Mouse (Mus musculus) Patski (cell line): ENCODE measurements around the gene Oas1c. TPM values are rescaled to one million over a fixed set of nuclear protein-coding genes. Genes with fewer than 3 reads are reported as not detected.

ENCODE experiments used
- ATAC-seq: fragments of 100-300 bp; one replicate; pipeline ENCODE4 v1.8.0; 2021
- CTCF ChIA-PET: fragments of 350-600 bp; sonication (Branson Sonifier 250); formaldehyde crosslinking; loops from one replicate; lab custom pipeline; 2022; ENCODE audit warnings: inconsistent platforms; lab: Charles Lee
- POLR2A ChIA-PET: fragments of 350-600 bp; sonication (Branson Sonifier 250); formaldehyde crosslinking; loops from one replicate; lab custom pipeline; 2022; ENCODE audit warnings: antibody characterized with exemption, inconsistent platforms; lab: Charles Lee
- DNase-seq: peaks from one replicate; pipeline ENCODE4 v3.0.0-alpha.2; 2011; ENCODE audit warnings: low read depth, low spot score
- H3K27me3 ChIP-seq: fragments of 371-371 bp; one replicate; pipeline ENCODE4 v1.5.1; 2021
- CTCF ChIP-seq: fragments of 100-300 bp; IDR thresholded peaks from one replicate; pipeline ENCODE4 v1.5.1; 2021
- in situ Hi-C: fragments of 300-500 bp; cut with MboI; formaldehyde crosslinking; loops from 3 replicates; pipeline ENCODE4 v1.11.1; 2018; ENCODE audit warnings: low pct_unique_long_range_greater_than_20kb, mixed read lengths
- polyA plus RNA-seq: library from polyadenylated mRNA; unstranded; gene quantifications from one replicate; pipeline ENCODE4 v1.2.3, GENCODE M21; 2021

The Oas1c gene
- polyA plus RNA-seq, 1 experiment from 2014 or later, result 1.9 TPM

- in situ Hi-C loops, result no loop called here
- ATAC-seq (no peak), DNase-seq (no peak)
- no peak for TF ChIP-seq CTCF
- ChIA-PET CTCF (no interaction called here), POLR2A (no interaction called here)
- H3K27me3 ChIP-seq, result no peaks in the 10 kb centered on the region
Observed at GRCm38 (mm10) chr5:120752786-120753185, 59.5 kb downstream of the Oas1c start.

GRCm38 (mm10) chr5:120751206-120751605 lies 61.1 kb downstream of the Oas1c start:
- POLR2A ChIA-PET, result no interaction called here
- DNase-seq (no peak), ATAC-seq (no peak)
- in situ Hi-C loops, result no loop called here
- CTCF ChIA-PET, result no interaction called here
- H3K27me3 ChIP-seq, result no peaks in the 10 kb centered on the region
- no peak for TF ChIP-seq CTCF

Other genes starting within 250 kb of the Oas1c start
- gene Tpcn1, start 223.8 kb downstream of the Oas1c start, polyA plus RNA-seq, result 125 TPM
- gene Iqcd, start 223.5 kb downstream of the Oas1c start, polyA plus RNA-seq, result 10.5 TPM
- 14.0 TPM for gene Rita1, start 199.9 kb downstream of the Oas1c start, polyA plus RNA-seq
- gene Ddx54, start 199.8 kb downstream of the Oas1c start, polyA plus RNA-seq, result 54.0 TPM
- 0.10 TPM for gene Cfap73, start 178.3 kb downstream of the Oas1c start, polyA plus RNA-seq
- gene Rasal1, start 163.7 kb downstream of the Oas1c start, polyA plus RNA-seq, result 0.15 TPM
- 0.30 TPM for gene Dtx1, start 100.6 kb downstream of the Oas1c start, polyA plus RNA-seq
- gene Oas2, start 62.7 kb downstream of the Oas1c start, polyA plus RNA-seq, result not detected
- gene Oas3, start 34.9 kb downstream of the Oas1c start, polyA plus RNA-seq, result 0.04 TPM
- not detected for gene Oas1e, start 17.0 kb downstream of the Oas1c start, polyA plus RNA-seq
- gene Oas1f, start 34.9 kb upstream of the Oas1c start, polyA plus RNA-seq, result not detected
- not detected for gene Oas1h, start 48.9 kb upstream of the Oas1c start, polyA plus RNA-seq
- gene Oas1g, start 75.1 kb upstream of the Oas1c start, polyA plus RNA-seq, result 0.04 TPM
- 0.21 TPM for gene Oas1a, start 95.0 kb upstream of the Oas1c start, polyA plus RNA-seq
- not detected for gene Oas1d, start 102.0 kb upstream of the Oas1c start, polyA plus RNA-seq
- gene Rph3a, start 197.6 kb upstream of the Oas1c start, polyA plus RNA-seq, result not detected